Mouse (Mus musculus) cerebellum, postnatal 10 days (tissue): ENCODE data around the gene 4930539E08Rik.

Experiments
- DNase-seq, 2 experiments: peaks; one replicate each; pipeline ENCODE4 v3.0.0; 2021; ENCODE audit warnings: mixed read lengths in 2 of 2

The 4930539E08Rik gene

DNA sequence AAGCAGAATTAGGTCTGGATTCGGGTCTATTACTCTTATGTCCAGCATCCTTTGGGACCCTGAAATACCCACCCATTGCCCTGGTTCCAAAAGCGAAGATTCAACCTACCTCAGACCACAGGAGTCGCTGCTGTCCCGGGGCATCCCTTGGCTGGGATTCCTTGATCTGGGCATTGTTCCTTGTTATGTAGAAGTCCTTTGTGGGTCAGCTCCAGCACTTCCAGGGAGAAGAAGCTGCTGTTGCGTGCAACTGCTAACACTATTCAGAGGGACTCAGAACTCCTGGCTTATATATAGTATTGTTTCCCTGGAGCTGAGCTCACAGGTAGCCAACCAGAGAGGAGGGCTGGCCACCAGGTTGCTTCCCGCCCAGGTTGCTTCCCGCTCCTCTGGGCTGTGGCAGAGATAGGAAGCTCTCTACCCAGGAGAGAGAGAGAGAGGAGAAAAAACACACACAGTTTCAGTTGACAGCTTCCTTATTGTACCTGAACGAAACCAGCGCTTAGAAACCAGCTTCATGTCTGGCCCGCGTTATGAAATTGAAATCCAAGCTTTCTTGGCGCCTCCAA lies at the start of gene 4930539E08Rik:
Gene 4930539E08Rik, minus strand, starts transcription at position 265 of the 569 bp plus-strand sequence.
- no peak for DNase-seq

DNA sequence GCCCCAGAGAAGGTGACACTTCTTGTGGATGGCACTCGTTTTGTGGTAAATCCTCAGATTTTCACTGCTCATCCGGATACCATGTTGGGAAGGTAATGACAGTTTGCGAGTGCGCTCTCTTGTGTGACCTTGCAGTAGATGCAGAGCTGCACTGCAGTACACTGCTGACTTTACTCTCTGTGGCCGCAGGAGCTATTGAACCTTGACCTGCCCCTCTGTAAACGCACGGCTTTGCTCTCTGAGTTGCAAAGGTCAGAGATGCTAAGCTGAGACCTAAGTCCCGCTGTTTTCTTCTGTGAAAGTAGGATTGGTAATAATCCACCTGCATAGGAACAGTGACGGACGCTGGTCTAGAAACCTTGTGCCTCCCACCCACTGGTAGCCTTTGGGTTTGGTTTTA lies 46.5 kb upstream of the 4930539E08Rik start:
- DNase-seq, result no peak

DNA sequence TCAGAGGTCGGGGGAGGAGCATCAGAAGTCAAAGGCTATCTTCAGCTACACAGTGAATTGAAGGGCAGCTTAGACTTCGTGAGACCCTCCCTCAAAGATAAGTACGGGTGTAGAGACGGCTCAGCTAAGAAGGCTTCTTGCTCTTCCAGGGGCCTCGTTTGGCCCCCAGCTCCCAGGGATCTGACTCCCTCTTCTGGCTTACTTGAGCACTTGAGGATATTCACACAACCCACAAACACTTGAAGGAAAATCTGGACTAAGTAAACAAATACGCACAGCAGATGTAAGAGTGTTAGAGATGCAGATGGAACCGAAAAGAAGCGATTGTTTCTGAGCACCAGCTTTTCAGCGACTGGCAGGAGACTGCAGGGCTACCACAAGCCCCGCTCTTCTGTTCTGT lies 45.5 kb upstream of the 4930539E08Rik start:
- no peak for DNase-seq

DNA sequence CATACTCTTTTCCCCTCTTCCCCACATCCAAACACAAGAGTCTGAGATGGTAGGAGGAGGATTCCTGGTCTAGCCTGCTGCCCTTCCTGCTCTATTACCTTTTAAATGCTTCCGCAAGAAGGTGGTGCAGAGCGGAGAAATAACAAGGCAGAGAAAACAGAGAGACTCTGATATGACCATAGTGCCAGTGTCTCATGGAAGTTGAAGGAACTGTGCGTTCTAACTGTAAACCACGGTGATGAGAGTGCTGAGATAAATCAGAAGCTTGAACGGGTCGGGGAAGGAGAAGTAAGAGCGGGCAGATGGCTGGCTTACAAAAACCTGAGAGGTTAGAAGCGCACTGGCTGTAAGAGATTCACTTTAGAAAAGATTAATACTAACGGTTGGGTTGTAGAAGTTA lies 39.3 kb upstream of the 4930539E08Rik start:
- no peak for DNase-seq

DNA sequence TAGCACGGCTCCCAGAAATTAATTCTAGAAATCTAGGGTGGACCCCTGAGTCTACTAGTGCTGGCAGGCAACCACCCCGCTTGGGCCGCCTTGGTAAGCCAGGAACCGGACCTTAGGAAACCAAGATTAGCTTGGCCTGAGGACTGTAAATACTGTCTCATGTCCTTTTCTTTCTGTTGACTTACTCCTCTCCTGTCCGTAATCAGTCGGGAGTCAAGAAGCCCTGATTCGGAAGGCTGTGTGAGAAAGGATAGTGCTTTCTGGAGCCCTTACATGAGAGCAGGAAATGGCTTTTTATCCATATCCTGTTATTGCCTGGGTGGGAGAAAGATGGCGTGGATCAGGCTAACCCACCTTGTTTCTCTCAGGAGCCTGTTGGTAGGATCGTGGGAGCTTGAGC lies 38.1 kb upstream of the 4930539E08Rik start:
- peak; percentile 36 to 37 for DNase-seq

DNA sequence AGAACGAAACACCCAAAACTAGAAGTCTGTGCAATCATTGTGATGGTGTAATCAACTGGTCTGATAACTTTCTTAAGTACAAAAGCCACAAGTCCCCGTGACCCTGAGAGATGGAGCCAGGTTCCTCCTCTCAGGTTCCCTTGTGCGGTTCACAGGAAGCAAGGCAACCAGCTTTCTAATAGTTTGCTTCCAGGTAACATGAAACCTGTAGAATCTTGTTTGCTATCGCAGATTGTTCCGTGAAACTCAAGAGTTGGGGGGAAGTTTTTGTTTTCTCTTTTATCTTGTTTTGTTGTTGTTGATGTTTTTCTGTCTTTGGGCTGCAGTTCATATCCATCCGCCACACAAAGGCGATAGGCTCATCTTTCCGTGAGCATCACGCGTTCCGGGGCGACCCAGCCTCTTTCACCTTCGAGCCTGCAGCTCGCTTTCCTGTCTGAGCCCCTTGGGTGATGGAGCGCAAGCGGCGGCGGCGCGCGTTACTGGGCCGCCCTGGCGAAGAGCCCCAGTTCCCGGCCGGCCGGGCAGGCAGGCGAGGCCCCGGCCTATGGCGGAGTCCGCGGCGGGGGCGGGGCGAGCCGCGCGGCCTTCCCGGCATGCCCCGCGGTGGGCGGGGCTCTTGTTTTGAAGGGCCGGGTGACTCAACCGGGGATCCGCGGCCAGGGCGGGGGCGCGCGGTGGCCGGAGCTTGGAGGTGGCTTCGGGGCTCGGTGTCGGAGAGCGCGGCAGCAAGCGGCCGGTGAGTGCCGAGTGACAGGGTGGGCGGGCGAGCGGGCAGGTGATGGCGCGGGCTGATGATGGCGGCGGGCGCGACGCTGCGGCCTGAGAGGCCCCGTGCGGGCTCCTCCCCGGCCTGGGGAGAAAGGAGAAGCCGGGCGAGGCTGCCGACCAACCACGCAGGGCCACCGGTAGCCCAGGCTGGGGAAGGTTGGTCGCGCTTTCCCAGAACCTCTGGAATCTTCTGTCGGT lies 37.0 kb upstream of the 4930539E08Rik start, which contains the start of gene Kctd20:
Gene Kctd20, plus strand, starts transcription at position 120 of the 969 bp plus-strand sequence.
- peak; percentile 97 to 98 for DNase-seq

DNA sequence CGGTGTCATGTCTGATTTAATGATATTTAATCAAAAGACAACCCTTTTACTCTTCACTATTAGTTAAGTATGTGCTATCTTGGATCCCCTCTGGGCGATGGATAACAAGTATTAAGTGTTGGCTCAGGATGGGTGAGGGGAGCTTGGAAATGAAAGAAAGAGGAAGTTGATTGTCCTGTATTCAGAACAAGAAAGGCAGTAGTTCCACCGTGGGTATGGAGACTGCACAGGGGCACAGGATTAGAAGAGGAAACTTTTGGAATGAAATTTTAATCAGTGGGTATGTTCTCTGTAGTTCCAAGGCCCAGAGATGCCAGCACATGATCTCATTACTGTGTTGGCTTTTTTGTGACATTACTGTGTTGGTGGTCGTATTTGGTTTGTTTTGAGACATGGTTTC lies 35.6 kb upstream of the 4930539E08Rik start:
- no peak for DNase-seq

DNA sequence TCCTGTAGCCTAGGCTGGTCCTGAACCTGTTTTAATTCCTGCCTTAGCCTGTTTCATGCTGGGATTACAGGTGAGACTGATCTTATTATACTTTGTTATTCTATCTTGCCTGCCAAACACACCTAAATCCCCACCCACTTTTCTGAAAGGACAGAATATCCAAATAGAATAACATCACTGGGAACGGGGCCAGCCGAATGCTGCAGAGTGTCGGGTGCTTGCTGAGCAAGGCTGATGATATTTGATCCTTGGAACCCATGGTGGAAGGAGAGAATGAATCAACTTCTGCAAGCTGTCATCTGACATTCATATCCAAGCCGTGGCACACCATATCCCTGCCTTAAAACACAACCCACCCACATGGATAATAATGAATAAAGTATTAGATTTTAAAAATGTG lies 33.5 kb upstream of the 4930539E08Rik start:
- DNase-seq, result peak; percentile 47 to 61

DNA sequence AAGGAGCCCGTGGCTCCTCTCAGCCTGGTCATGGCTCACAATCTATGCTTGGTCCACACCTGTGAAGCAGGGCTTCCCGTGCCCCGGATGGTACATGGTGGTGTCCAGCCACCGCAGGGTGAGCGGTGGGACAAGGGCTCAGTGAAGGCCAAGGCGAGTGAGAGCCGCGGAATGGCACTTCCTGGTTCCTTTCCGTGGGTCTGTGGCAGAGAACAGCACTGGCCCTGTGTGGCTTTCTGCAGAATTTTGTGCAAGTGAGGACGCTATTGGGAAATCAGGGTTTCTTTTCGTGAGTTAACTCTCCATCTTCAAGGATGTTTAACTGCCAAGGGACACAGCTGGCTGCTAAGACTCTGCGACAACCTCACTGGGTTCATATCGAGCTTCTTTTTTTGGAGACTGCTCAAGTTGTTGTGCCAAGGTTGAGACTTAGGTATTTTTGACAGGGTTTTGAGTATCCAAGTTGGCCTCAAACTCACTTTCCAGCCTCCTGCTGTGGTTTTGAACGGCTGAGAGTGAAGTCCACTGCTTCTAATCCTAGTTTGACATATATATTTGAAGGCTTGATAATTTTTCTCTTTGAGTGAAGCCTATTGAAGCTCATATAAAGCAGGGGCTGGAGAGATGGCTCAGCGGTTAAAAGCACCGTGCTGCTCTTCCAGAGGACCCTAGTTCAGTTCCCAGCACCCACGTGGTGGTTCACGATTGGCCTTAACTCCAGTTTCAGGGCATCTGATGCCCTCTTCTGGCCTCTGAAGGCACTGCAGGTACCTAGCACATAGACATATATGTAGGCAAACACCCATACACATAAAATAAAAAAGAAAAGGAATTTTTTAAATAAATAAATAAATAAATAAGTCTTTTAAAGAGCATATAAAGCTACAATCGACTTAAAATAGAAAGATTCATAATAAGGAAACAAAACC lies 32.2 kb upstream of the 4930539E08Rik start:
- DNase-seq, result no peak

DNA sequence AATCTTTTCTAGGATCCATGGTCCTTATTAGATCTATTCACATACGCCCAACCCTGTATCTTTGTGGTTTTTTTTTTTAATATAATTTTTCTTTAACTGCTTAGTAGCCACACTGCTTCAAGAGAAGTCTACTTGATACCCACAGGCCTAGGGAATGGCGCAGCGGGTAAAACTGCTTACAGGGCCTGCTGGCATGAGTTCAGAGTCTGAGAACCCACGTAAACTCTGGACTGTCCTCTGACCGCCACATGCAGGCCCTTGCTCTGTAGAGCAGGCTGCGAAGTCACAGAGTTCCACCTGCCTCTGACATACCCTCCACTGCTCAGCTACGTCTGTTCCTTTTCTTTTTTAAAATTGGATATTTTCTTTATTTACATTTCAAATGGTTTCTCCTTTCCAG lies 29.4 kb upstream of the 4930539E08Rik start:
- DNase-seq, result no peak

DNA sequence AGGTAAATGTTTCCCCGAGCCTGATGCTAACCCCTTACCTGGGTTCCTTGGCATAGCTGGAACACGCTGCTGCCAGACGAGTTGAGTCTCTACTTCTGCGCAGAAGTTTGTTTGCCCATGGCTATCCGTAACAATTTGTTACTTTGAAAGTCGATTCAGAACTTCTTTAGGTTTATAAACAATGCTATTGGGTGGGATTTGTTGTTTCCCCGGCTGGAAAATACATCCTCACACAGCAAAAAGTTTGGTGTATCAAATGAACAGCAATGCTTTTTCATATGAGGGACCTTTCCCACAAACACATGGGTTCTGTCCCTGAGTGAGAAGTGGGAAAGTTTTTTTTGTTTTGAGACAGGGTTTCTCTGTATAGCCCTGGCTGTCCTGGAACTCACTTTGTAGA lies 28.6 kb upstream of the 4930539E08Rik start, which contains the start of gene Pxt1:
Gene Pxt1, minus strand, starts transcription at position 101 of the 400 bp plus-strand sequence.
- DNase-seq, result no peak

DNA sequence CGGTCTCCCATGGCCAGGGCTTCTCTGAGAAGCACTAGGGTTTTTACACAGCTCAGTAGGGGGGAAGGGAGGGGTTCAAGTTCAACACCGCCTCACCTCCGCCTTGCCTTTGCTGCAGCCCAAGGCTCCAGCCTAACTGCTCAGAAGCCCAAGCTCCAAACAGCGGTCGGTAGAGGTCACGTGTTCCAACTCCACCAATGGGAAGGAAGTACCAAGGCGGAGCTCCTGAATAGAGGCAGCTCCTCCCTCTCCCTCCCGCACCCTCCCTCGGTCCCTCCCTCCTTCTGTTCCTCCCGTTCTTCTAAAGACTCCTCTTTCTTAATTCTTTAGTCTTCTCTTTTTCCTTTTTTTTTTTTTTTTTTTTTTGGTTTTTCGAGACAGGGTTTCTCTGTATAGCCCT lies 27.0 kb upstream of the 4930539E08Rik start:
- no peak for DNase-seq

DNA sequence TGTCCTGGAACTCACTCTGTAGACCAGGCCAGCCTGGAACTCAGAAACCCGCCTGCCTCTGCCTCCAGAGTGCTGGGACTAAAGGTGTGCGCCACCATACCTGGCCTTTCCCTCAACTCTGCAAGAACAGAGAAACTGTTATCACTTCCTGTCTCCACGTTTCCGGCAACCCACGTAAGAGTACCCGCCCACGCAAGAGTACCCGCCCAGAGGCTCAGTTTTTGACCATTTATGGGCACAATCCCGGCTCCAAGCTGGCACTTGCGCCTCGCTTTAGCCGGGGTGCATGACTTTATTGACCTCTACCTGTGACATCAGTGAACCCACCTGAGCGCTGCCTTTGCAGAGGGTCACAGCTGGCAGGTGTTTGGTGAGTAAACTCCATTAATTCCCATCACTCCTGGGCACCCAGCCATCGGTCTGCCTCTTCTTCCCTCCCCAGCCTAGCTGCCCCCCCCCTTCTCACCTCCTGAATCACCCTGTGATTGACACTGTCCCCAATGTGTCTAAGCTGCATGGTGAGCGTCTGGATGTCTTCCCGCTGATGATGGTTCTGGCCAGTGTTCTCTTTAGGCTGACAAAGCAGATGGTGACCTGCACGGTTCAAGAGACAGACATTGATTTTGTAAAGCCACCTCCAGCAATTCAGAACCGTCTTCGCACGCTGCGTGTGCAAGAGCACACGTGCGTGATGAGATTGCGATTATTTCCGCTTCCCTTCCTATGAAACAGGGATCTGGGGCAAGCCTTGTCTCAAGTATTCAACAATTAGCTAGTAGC lies 25.8 kb upstream of the 4930539E08Rik start:
- DNase-seq, result peak; percentile 69

DNA sequence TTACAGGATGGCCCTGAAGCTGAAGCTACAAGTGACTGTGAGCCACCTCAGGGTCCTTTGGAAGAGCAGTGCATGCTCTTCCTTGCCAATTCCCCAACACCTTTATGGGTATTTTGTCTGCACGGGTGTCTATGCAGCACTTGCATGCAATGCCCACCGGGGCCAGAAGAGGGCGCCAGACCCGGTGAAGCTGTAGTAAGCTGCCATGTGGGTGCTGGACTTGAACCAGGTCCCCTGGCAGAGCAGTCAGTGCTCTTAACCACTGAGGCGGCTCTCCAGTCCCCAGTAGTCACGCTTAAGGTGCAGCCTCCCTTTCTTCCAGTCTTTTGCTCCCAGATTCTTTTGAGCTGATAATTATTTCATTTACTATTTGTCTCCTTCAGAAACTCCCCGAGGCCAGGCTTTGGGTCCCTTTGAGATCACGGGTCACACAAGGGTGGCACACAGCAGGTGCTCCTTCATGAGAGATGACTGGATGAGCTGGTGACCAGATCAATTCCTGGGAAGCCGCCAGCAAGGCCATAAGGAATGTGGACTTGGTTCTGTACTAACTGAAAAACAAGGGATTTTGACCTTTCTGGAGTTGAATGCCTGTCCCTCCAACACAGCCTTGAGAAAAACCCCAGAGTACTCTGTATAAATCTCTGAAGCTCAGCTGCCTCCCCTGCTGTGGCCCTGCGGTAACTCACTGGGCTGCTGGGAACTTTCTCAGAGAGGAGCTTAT lies 21.7 kb upstream of the 4930539E08Rik start:
- DNase-seq, result peak; percentile 78 to 87

DNA sequence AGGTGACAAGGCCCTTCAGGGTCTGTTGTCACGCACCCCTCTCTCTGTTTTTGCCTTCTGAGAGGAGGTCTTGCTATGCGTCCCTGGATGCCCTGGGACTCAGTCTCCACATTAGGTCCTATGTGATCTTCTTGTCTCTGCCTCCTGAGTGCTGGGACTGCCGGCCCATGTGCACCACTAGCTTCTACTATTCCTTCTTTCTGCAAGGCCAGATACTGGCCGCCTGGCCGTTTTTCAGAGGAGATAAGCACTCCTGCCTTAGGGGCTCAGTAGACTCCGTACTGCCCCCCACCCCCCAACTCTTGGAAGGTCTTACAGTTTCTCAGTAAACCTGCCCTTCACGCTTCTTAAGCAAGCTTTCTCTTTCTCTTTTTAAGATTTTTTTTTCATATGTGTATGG lies 21.0 kb upstream of the 4930539E08Rik start:
- no peak for DNase-seq

DNA sequence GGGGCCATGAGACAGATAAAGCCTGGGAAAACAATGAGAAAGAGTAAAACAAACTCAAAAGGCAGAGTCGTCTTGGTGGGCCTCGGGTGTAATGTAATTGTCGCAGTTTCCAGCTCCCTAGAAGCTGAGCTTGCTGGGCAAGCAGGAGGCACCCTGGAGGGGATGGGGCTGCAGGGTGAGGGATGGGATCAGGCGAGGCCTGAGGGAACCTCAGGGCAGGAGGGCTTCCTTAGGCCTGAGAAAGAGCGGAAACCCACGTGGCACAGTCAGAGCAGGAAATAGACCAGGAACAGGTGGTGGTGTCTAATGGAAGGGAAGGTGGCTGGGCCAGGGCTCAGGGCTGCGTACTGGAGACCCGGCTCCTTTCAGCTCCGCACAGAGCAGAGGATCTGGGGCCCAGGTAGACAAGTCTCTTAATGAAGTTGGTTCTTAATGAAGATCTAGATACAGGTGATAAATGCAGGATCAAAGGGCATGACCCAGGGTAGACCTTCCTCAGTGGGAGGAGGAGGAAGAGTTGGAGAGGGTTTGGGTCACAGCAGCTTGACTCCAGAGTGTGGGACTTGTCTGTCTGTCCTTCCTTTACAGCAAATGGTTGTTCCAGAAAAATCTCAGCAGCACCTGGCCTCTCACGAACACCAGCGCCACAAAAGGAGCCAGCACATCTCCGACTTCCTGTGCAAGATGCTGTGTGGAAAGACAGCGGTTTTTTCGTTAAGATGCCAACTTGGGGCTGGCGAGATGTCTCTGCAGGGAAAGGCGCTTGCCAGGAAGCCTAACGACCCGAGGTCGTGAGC lies 19.2 kb upstream of the 4930539E08Rik start:
- no peak for DNase-seq

DNA sequence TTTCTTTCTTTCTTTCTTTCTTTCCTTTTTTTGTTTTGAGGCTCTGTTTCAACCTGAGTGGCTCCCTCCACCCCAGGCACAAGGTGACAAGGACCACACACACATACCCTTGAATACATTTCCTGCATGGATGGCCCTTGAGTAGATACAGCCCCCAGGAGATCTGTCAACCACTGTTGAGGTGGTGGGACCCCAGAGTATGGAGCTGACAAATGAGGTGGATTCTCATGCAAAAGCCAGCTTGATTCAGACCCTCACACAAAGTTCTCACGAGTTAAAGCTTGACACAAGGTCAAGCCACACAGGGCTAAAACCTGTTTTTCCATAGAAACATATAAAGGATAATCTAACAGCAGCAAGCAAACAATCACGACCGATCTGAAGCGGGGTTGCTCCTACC lies 17.1 kb upstream of the 4930539E08Rik start:
- no peak for DNase-seq

DNA sequence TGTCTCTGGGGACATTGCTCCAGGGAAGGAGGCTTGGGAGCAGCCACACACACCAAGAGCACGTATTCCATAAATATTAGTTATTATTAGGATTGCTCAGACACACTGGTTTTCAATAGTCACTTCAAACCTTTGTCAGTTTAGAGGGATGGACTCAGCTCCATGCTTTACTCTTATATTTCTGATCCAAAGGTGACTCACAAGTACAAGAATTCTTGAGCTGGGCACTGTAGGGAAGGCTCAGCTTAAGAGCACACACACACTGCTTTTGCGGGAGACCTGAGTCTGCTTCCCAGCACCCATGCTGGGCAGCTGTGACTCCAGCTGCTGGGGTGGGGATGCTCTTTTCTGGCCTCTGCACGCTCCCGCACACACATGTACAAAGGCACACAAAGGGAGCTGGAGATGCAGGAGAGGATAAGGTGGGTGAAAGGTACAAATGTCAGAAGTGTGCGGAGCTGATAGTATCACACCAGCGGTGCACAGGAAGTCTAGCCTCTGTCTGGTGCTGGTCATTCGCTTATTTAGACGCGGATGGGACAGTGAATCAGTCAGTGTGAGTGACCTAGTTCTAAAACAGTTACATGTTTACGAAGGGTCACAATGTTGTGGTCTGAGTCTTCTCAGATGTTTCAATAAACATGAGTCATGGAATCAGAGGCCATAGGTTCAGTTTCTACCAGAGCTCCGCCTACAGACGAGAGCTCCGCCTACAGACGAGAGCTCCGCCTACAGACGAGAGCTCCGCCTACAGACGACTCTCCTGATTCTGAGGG lies 16.5 kb upstream of the 4930539E08Rik start:
- DNase-seq, result no peak

DNA sequence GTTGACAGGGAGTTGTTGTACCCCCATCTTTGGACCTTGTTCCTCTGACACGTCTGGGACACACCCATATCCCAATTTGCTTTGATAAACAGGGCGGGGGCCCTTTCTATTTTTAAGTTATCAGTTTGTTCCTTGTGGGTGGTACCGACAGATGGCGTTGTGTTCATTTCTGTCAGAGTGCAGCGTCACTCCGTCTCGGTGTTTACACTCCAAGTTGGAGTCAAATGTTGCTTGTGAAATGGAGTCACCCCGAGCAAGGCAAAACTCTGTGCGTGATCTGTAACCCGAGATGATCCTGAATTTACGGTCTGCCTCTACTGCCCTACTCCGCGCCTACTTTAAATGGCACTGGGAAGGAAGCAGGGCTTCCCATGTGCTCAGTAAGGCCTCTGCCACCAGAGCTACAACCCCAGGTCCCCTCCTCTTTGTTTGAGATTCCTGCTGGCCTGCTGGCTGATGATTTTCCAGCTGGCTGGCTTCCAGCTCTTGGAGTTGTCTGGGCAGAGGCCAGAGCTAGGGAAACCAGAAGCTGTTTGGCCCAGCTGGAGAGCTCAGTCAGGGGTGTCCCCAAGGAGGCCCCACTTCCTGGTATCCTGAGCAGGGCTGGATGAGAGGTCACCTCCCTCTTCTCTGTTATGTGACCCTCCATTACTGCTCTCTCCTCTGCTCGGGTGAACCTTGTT lies 15.4 kb upstream of the 4930539E08Rik start:
- peak; percentile 81 to 83 for DNase-seq
